Mouse (Mus musculus) embryonic fibroblast, embryonic 13.5 days (primary cell): ENCODE measurements around the gene Rnaseh2b.

Source experiments
- CTCF ChIP-seq: IDR thresholded peaks from 2 replicates; pipeline ENCODE4 v1.5.1; 2011; ENCODE audit warnings: mild to moderate bottlenecking, control low read depth, low read length, moderate library complexity, borderline replicate concordance; ENCODE audit not compliant: insufficient read depth
- POLR2A ChIP-seq: IDR thresholded peaks from 2 replicates; pipeline ENCODE4 v1.6.1; 2011; ENCODE audit warnings: low read depth, mild to moderate bottlenecking, control low read depth, low read length, moderate library complexity

DNA sequence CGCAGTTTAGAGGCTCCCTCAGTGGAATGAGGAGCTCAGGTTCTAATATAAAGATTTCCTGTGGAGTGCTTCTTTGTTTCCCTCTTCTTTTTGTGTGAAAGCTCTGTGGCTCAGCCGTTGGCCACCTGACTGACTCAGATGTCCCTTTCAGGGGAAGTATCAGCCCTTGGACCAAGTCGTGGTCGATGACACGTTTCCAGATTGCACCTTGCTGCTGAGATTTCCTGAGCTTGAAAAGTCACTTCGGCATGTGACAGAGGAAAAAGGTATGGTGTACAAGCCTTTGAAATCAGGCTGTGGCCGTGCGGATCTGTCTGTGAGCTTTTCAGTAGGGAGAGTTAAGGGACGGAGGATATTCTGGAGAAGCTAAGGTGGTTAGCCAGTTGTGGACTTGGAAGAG, 61.0 kb downstream of the Rnaseh2b start:
- TF ChIP-seq POLR2A (no peak), CTCF (no peak)
